Mouse (Mus musculus) gastrocnemius, adult 2 months (tissue): ENCODE measurements around the gene Dlat. TPM values are rescaled to one million over a fixed set of nuclear protein-coding genes. Genes with fewer than 3 reads are reported as not detected.
A peak's percentile ranks its signal among the peaks of the same experiment; 100 is the strongest.

ENCODE experiments used
- DNase-seq: peaks from one replicate; pipeline ENCODE4 v3.0.0; 2022
- H3K27ac ChIP-seq: fragments of 200-600 bp; 2 replicates; pipeline ENCODE4 v1.8.1; 2022; ENCODE audit warnings: mild to moderate bottlenecking
- H3K4me3 ChIP-seq: fragments of 200-600 bp; 2 replicates; pipeline ENCODE4 v1.8.1; 2022; ENCODE audit warnings: mild to moderate bottlenecking, moderate library complexity
- CTCF ChIP-seq: fragments of 200-600 bp; IDR thresholded peaks from 2 replicates; pipeline ENCODE4 v1.8.1; 2022; ENCODE audit warnings: antibody characterized with exemption, mild to moderate bottlenecking, moderate library complexity
- intact Hi-C: fragments of 180-260 bp; cut with DNase I; formaldehyde crosslinking; loops from one replicate; pipeline ENCODE4 v1.15.1; 2025
- total RNA-seq, 2 experiments: library from RNA; stranded (reverse); gene quantifications; 2 replicates each; pipeline ENCODE4 v1.2.3; 2021

The Dlat gene
- total RNA-seq, 2 experiments from 2014 or later: 170 to 247 TPM

- Histone ChIP-seq H3K27ac (no peak overlapping the region), H3K4me3 (no peak overlapping the region)
- no peak for TF ChIP-seq CTCF
- intact Hi-C loops: no loop called here
- DNase-seq: no peak
These were observed 27.5 kb upstream of the Dlat start for GRCm38 (mm10) chr9:50686866-50687652.

GRCm38 (mm10) chr9:50681727-50682126 lies 22.1 kb upstream of the Dlat start:
- intact Hi-C loops: no loop called here
- no peak for DNase-seq
- H3K27ac ChIP-seq: no peak overlapping the region
- no peak overlapping the region for H3K4me3 ChIP-seq
- no peak for TF ChIP-seq CTCF

DNA sequence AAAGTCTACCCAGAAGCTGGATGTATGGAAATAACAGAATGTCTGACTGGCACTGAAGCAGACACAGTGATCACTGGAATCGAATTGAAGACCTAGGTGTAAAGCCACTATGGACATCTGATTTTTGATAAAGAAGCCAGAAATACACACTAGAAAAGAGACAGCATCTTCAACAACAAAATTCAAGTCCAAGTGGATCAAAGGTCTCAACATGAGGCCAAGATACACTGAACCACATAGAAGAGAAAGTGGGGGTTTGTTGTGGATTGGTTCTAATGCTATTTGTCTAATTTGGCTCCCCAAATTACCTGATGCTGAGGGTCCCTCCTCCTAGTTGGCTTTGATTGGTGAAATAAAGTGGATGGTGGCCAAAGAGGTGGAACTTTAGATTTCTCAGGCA lies 19.8 kb upstream of the Dlat start:
- TF ChIP-seq CTCF: no peak
- H3K27ac ChIP-seq: no peak overlapping the region
- intact Hi-C loops: no loop called here
- no peak overlapping the region for H3K4me3 ChIP-seq
- no peak for DNase-seq

DNA sequence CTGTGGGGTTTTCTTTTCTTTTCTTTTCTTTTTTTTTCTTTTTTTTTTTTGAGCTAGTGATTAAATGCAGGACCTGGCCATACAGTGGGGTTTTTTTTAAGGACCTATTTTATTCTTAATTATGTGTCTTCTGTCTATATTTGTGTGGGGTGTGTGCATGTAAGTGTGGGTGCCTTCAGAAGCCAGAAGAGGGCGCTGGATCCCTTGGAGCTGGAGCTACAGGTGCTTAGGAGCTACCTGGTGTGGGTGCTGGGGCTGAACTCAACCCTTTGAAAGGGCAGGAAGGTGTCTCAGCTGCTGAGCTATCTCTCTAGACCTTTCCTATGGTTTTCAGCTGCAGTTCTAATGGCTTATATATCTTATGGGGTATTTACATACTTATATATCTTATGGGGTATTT lies 15.2 kb upstream of the Dlat start:
- DNase-seq: no peak
- H3K4me3 ChIP-seq: no peak overlapping the region
- intact Hi-C loops: no loop called here
- TF ChIP-seq CTCF: peak; percentile 7; the same call in 1 of the 2 replicates
- no peak overlapping the region for H3K27ac ChIP-seq

- TF ChIP-seq CTCF: peak; percentile 82
- Histone ChIP-seq H3K4me3 (no peak overlapping the region), H3K27ac (no peak overlapping the region)
- peak; percentile 71 for DNase-seq
- intact Hi-C loops: no loop called here
These were observed 11.1 kb upstream of the Dlat start for GRCm38 (mm10) chr9:50670690-50671089.

GRCm38 (mm10) chr9:50667579-50668498 lies 8.3 kb upstream of the Dlat start:
- H3K27ac ChIP-seq: peak overlapping the region; percentile 43; the same call in 1 of the 2 replicates
- intact Hi-C loops: no loop called here
- no peak for TF ChIP-seq CTCF

GRCm38 (mm10) chr9:50666442-50666841 lies 6.9 kb upstream of the Dlat start:
- H3K4me3 ChIP-seq: no peak overlapping the region
- no peak for DNase-seq
- no peak for TF ChIP-seq CTCF
- no peak overlapping the region for H3K27ac ChIP-seq
- intact Hi-C loops: no loop called here

More at GRCm38 (mm10) chr9:50667579-50668498, 8.3 kb upstream of the Dlat start:
- H3K4me3 ChIP-seq: no peak overlapping the region
- no peak for DNase-seq

- no peak for DNase-seq
- TF ChIP-seq CTCF: no peak
- Histone ChIP-seq H3K27ac (no peak overlapping the region), H3K4me3 (no peak overlapping the region)
- intact Hi-C loops: no loop called here
These were observed 5.2 kb upstream of the Dlat start for GRCm38 (mm10) chr9:50664826-50665225.

DNA sequence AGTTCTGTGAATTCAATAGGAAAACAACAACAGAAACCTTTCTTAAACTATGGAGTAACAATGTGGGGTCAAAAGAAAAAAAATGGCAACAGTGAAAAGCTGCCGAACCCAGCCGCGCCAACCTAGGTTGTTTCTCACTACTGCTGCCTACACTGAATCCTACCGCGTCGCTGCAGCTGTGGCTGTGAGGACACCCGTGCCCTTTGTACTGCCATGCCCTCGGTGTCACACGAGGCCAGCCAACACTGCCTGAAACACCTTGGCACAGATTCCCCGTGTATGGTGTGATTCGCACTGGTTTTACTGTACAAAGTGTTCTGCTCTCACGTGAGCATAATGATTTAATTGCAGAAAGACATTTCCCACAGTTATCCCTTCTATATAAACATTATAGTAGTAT lies 851 bp upstream of the Dlat start:
- TF ChIP-seq CTCF: no peak
- H3K27ac ChIP-seq: peak overlapping the region; percentile 98
- H3K4me3 ChIP-seq: peak overlapping the region; percentile 99
- peak; percentile 73 for DNase-seq
- intact Hi-C loops: no loop called here

DNA sequence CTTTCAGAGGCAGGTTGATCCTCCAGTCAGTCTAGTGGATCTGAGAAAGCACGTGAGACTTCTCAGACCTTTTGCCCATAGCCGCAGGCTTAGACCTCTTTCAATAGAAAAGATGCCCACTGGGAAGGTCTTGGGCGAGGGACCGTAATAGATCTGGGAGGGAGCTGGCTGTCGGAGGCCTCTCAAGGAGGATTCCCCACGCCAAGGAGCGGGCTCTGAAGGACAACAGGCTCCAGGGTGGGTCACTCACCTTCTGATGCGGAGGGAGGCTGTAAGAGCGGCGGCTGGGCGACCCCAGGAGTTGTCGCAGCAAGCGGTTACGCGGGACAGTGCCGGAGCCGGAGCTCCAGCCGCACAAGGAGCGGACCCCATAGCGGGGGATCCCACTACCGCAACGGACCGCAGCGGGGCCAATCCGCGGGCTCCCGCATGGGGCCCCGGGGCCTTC lies 615 bp downstream of the Dlat start:
- Histone ChIP-seq H3K27ac (peak overlapping the region; percentile 98), H3K4me3 (peak overlapping the region; percentile 99)
- DNase-seq: no peak
- no peak for TF ChIP-seq CTCF
- intact Hi-C loops: loop anchor here (5.0 kb wide), 1 partner anchor 42 kb away; the partner anchor contains the start of genes Nkapd1 and Pih1d2

DNA sequence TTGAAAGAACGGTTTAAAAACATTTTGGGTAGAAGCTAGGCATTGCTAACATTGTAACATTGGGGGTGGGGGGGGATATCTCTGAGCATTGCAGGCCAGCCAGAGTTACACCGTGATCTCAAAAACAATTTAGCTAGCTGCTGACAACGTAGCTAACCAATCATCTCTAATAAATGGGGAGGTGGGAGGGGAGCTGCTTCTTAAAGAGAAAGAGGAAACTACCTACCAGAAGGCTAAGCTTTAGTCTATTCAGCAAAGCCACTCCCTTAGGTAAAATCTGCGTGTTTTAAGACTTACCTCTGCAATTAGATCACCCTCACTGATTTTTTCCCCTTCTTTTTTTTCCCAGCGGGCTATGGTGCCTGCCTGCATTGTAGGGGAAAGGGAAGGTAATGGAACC lies 1.2 kb downstream of the Dlat start:
- Histone ChIP-seq H3K4me3 (peak overlapping the region; percentile 99), H3K27ac (peak overlapping the region; percentile 98)
- TF ChIP-seq CTCF: no peak
- intact Hi-C loops: loop anchor here (5.0 kb wide), 1 partner anchor 41 kb away; the partner anchor contains the start of genes Nkapd1 and Pih1d2
- no peak for DNase-seq

- no peak for TF ChIP-seq CTCF
- no peak for DNase-seq
- no peak overlapping the region for H3K4me3 ChIP-seq
- H3K27ac ChIP-seq: no peak overlapping the region
- intact Hi-C loops: no loop called here
These were observed 9.1 kb downstream of the Dlat start for GRCm38 (mm10) chr9:50650503-50650902.
